Mouse (Mus musculus) stomach, postnatal 0 days (tissue): ENCODE results near the gene Clasp1. TPM values are rescaled to one million over a fixed set of nuclear protein-coding genes. Genes with fewer than 3 reads are reported as not detected.

ENCODE experiments used
- ATAC-seq: fragments of 200-750 bp; cut with Nextera tagmentation; 2 replicates; pipeline ENCODE4 v1.8.0; 2017; ENCODE audit not compliant: low FRiP score, low TSS enrichment
- DNase-seq: peaks from one replicate; pipeline ENCODE4 v3.0.0-alpha.2; 2016; ENCODE audit warnings: low spot score
- H3K27ac ChIP-seq: fragments of 300-500 bp; sonication (generic); replicated peaks from 2 replicates; pipeline ENCODE4 v1.5.1; 2014; ENCODE audit warnings: mild to moderate bottlenecking, control low read depth
- H3K27me3 ChIP-seq: fragments of 300-500 bp; sonication (generic); 2 replicates; pipeline ENCODE4 v1.6.1; 2014; ENCODE audit warnings: low read length; ENCODE audit not compliant: control insufficient read depth, insufficient read depth
- H3K36me3 ChIP-seq: fragments of 300-500 bp; sonication (generic); 2 replicates; pipeline ENCODE4 v1.6.1; 2014; ENCODE audit warnings: low read length, mixed read lengths; ENCODE audit not compliant: control insufficient read depth, insufficient read depth
- H3K4me1 ChIP-seq: fragments of 300-500 bp; sonication (generic); replicated peaks from 2 replicates; pipeline ENCODE4 v1.6.1; 2014; ENCODE audit warnings: antibody characterized with exemption; ENCODE audit not compliant: control insufficient read depth, insufficient read depth
- H3K4me2 ChIP-seq: fragments of 300-500 bp; sonication (generic); replicated peaks from 2 replicates; pipeline ENCODE4 v1.6.1; 2014; ENCODE audit warnings: low read depth, mild to moderate bottlenecking, control low read depth, moderate library complexity
- H3K4me3 ChIP-seq: fragments of 300-500 bp; sonication (generic); 2 replicates; pipeline ENCODE4 v1.5.1; 2014; ENCODE audit warnings: low read depth, low read length, control low read depth
- H3K9ac ChIP-seq: fragments of 300-500 bp; sonication (generic); 2 replicates; pipeline ENCODE4 v1.6.1; 2014; ENCODE audit warnings: mild to moderate bottlenecking, low read length, control low read depth, mixed read lengths
- H3K9me3 ChIP-seq: fragments of 300-500 bp; sonication (generic); 2 replicates; pipeline ENCODE4 v1.6.1; 2016; ENCODE audit warnings: low read length; ENCODE audit not compliant: control insufficient read depth
- CTCF ChIP-seq: IDR thresholded peaks from 2 replicates; pipeline ENCODE4 v1.5.1; 2016; ENCODE audit warnings: antibody characterized with exemption, low read depth, mild to moderate bottlenecking, moderate library complexity
- EP300 ChIP-seq: optimal IDR thresholded peaks from 2 replicates; pipeline ENCODE3; 2016; ENCODE audit warnings: antibody characterized with exemption
- WGBS: fragments of 180-500 bp; shearing (Covaris S2); extraction: QIAGEN DNeasy Blood & Tissue Kit; methylation state at CpG from one replicate; pipeline ENCODE4 v1.1.7; 2014; 5-methylcytosine and 5-hydroxymethylcytosine counted together
- polyA plus RNA-seq: library from polyadenylated mRNA; unstranded; fragments of >200 nt; fragmentation: Nextera tagmentation; extraction: Ambion mirVana; gene quantifications from 2 replicates; pipeline ENCODE4 v1.2.1, GENCODE M21; 2015

Clasp1 gene
- polyA plus RNA-seq, 1 experiment from 2014 or later, result 12.0 TPM

GRCm38 (mm10) chr1:118516256-118516655 is 127.4 kb downstream of the Clasp1 start:
- Histone ChIP-seq H3K4me2 (no peak overlapping the region), H3K4me3 (no peak overlapping the region), H3K27me3 (no peaks in the 10 kb centered on the region), H3K36me3 (peaks cover 5% of the 10 kb centered on the region), H3K4me1 (no peaks in the 10 kb centered on the region), H3K9ac (no peak overlapping the region), H3K27ac (no peak overlapping the region), H3K9me3 (no peaks in the 10 kb centered on the region)
- WGBS, result 67% methylated on average over 7 of the region's 7 CpGs
- TF ChIP-seq EP300 (no peak), CTCF (no peak)
- no peak for ATAC-seq
- no peak for DNase-seq

- Histone ChIP-seq H3K9ac (no peak overlapping the region), H3K9me3 (no peaks in the 10 kb centered on the region), H3K27ac (no peak overlapping the region), H3K27me3 (no peaks in the 10 kb centered on the region), H3K4me2 (no peak overlapping the region), H3K4me1 (no peaks in the 10 kb centered on the region), H3K36me3 (peaks cover 12% of the 10 kb centered on the region), H3K4me3 (no peak overlapping the region)
- DNase-seq (no peak), ATAC-seq (no peak)
- no peak for TF ChIP-seq EP300
- no peak for TF ChIP-seq CTCF
- 82% methylated on average over 6 of the region's 6 CpGs for WGBS
Observed at GRCm38 (mm10) chr1:118523161-118523560, 134.3 kb downstream of the Clasp1 start.

- Histone ChIP-seq H3K4me2 (no peak overlapping the region), H3K4me1 (no peaks in the 10 kb centered on the region), H3K9ac (no peak overlapping the region), H3K9me3 (no peaks in the 10 kb centered on the region), H3K4me3 (no peak overlapping the region), H3K27me3 (no peaks in the 10 kb centered on the region), H3K27ac (no peak overlapping the region), H3K36me3 (peaks cover 18% of the 10 kb centered on the region)
- DNase-seq, result no peak
- WGBS, result 82% methylated on average over 9 of the region's 9 CpGs
- TF ChIP-seq CTCF, result no peak
- TF ChIP-seq EP300, result no peak
- no peak for ATAC-seq
Observed at GRCm38 (mm10) chr1:118525336-118525735, 136.5 kb downstream of the Clasp1 start.

GRCm38 (mm10) chr1:118529213-118529612 is 140.4 kb downstream of the Clasp1 start:
- no peak for ATAC-seq
- peaks cover 21% of the 10 kb centered on the region for H3K36me3 ChIP-seq
- no peak overlapping the region for H3K9ac ChIP-seq
- no peak overlapping the region for H3K27ac ChIP-seq
- no peaks in the 10 kb centered on the region for H3K9me3 ChIP-seq
- peak; percentile 42 for TF ChIP-seq CTCF
- no peak for TF ChIP-seq EP300
- H3K27me3 ChIP-seq, result no peaks in the 10 kb centered on the region
- DNase-seq, result no peak
- 100% methylated on average over 1 of the region's 1 CpGs for WGBS
- H3K4me1 ChIP-seq, result no peaks in the 10 kb centered on the region
- no peak overlapping the region for H3K4me2 ChIP-seq
- no peak overlapping the region for H3K4me3 ChIP-seq

- Histone ChIP-seq H3K27me3 (no peaks in the 10 kb centered on the region), H3K4me1 (no peaks in the 10 kb centered on the region), H3K9ac (no peak overlapping the region), H3K9me3 (no peaks in the 10 kb centered on the region), H3K4me2 (no peak overlapping the region), H3K4me3 (no peak overlapping the region), H3K27ac (no peak overlapping the region), H3K36me3 (peaks cover 19% of the 10 kb centered on the region)
- ATAC-seq (no peak), DNase-seq (no peak)
- TF ChIP-seq EP300 (no peak), CTCF (no peak)
- 82% methylated on average over 3 of the region's 3 CpGs for WGBS
Observed at GRCm38 (mm10) chr1:118531259-118531658, 142.4 kb downstream of the Clasp1 start.

- H3K27ac ChIP-seq, result no peak overlapping the region
- H3K4me1 ChIP-seq, result no peaks in the 10 kb centered on the region
- WGBS, result 87% methylated on average over 15 of the region's 15 CpGs
- H3K27me3 ChIP-seq, result no peaks in the 10 kb centered on the region
- no peak overlapping the region for H3K4me3 ChIP-seq
- H3K36me3 ChIP-seq, result 0 out of 2 replicates have a peak, but pooled peaks cover 5% of the 10 kb centered on the region
- DNase-seq, result no peak
- TF ChIP-seq CTCF (no peak), EP300 (no peak)
- no peak overlapping the region for H3K4me2 ChIP-seq
- no peaks in the 10 kb centered on the region for H3K9me3 ChIP-seq
- ATAC-seq, result no peak
- H3K9ac ChIP-seq, result no peak overlapping the region
Observed at GRCm38 (mm10) chr1:118536021-118536420, 147.2 kb downstream of the Clasp1 start.

- Histone ChIP-seq H3K4me3 (no peak overlapping the region), H3K9me3 (no peaks in the 10 kb centered on the region), H3K36me3 (peaks cover 7% of the 10 kb centered on the region; the same call in 1 of the 2 replicates), H3K4me1 (no peaks in the 10 kb centered on the region), H3K4me2 (no peak overlapping the region), H3K27ac (no peak overlapping the region), H3K9ac (no peak overlapping the region), H3K27me3 (no peaks in the 10 kb centered on the region)
- WGBS, result 63% methylated on average over 6 of the region's 6 CpGs
- ATAC-seq (no peak), DNase-seq (no peak)
- TF ChIP-seq EP300, result no peak
- no peak for TF ChIP-seq CTCF
Observed at GRCm38 (mm10) chr1:118539046-118539445, 150.2 kb downstream of the Clasp1 start.
